Mouse (Mus musculus): Measurements from ENCODE around the gene Spata2l. TPM values are rescaled to one million over a fixed set of nuclear protein-coding genes. Genes with fewer than 3 reads are reported as not detected.
"Not testable (repeated sequence)": the region's sequence is repeated elsewhere in the genome, so short reads cannot be mapped to it uniquely, and the experiment has no call there.

Gene Spata2l
- total RNA-seq, 4 experiments from 2014 or later = 54.3 to 61.9 (median 60.4) TPM

DNA sequence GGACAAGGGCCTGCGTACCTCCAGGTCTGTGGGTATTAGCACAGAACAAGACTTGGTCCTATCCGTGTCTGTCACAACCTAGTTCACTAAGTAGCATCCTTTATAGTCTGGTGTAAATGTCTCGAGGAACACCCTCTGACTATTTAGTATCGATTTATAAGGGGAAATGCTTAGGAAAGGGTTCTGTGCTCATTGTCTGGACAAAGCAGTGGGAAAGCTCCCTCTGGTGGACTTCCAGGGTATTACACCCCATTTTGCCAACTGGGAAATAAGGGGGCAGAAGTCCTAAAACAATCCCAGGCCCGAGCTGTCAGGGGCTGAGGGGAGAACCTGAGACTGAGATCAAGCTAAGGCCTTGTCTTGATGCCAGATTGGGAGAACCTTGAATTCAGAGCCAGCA is 33.7 kb downstream of the Spata2l start:
- DNase-seq (ENCODE audit: low spot score in 2 of 2) = peak in 1 of 2 experiments; percentile 64

DNA sequence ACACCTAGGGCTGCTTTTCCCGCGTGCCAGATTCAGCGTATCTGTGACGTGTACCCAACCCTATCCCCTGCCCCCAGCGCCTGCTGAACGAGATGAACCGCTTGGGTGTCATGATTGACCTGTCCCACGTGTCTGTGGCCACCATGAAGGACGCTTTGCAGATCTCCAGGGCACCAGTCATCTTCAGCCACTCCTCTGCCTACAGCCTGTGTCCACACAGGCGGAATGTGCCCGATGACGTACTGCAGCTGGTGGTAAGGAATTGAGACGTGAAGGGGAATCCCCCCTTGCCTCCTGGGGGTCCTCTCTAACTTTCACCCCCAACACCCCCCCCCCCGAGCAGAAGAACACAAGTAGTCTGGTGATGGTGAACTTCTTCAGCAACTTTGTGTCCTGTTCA is 36.2 kb downstream of the Spata2l start:
- no peak for DNase-seq (ENCODE audit: low spot score in 2 of 2)

DNA sequence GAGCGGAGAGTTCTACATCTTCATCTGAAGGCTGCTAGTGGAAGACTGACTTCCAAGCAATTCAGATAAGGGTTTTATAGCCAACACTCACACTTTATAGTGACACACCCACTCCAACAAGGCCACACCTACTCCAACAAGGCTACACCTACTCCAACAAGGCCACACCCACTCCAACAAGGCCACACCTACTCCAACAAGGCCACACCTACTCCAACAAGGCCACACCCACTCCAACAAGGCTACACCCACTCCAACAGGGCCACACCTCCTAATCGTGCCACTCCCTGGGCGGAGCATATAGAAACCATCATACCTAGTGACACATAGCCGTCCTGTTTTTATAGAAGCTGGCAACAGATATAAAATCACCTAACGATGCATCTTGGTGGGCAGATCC is 39.0 kb downstream of the Spata2l start:
- DNase-seq (ENCODE audit: low spot score in 2 of 2) = not testable (repeated sequence)

DNA sequence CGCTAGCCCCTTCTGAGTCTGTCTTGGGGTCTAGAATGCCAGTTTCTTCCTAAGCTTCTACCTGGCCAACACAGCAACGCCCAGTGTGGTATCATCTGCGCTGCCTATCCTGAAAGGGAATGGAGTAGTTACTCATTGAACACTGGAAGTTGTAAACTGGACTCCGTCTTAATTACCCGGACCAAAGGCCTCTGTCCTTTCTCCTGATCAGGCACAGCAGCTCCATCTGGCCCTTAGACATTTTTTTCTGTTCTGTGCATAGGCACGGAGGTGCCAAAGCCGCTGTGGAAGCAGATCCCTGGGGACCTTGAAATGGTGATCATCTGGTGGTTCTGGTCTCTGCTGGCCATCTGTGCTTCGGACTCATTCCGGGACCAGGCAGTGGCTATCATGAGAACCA is 42.3 kb downstream of the Spata2l start:
- no peak for DNase-seq (ENCODE audit: low spot score in 2 of 2)

DNA sequence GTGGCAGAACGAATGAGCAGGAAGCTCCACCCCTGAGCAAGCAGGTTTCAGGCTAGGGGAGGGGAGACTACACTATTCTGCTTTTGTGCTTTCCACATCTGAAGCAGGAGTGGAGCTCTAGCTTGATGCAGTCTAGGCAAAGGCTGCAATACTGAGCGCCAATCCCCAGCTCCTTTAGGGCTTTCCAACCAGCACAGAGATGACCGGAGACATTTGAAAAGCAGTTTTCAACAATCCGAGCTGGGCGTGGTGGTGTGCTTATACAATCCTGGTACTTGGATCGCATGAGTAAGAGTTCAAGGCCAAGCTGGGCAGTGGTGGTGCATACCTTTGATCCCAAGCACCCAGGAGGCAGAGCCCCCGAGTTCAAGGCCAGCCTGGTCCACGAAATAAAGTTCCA is 44.1 kb downstream of the Spata2l start:
- DNase-seq (ENCODE audit: low spot score in 2 of 2) = no peak

DNA sequence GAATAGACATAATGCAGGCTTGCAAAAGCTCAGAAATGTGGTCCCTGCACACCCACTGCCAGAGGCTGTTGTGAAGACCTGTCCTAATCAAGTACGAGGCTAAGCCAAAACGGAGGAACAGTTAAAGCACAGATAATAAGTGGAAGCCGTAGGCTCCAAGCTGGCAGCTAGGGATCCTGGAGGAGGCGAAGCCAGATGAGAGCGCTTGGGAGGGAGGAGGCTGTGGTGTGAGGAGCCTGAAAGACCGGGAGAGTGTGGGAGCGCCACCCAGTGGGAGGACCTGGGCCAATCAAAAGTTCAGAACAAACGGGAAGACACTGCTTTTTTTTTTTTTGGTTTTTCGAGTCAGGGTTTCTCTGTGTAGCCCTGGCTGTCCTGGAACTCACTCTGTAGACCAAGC is 45.4 kb downstream of the Spata2l start:
- peak; percentile 62 for DNase-seq (ENCODE audit: low spot score in 2 of 2)

DNA sequence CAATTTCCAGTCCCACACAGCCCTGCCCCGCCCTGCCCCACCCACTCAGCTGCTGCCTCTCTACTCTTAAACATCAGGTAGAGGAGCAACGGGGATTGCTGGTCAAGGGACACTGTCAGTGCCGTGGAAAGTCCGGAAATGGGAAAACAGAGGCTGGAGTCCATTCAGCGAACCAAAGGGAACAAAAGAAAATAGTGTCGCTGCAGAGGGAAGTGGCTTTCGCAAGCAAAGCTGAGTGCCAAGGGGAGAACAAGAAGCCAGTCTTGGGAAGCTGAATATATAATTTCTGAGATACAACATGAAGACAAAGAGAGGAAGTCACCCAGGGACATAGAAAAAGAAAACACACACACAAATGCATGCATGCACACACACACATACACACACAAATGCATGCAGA is 47.2 kb downstream of the Spata2l start:
- DNase-seq (ENCODE audit: low spot score in 2 of 2) = no peak

DNA sequence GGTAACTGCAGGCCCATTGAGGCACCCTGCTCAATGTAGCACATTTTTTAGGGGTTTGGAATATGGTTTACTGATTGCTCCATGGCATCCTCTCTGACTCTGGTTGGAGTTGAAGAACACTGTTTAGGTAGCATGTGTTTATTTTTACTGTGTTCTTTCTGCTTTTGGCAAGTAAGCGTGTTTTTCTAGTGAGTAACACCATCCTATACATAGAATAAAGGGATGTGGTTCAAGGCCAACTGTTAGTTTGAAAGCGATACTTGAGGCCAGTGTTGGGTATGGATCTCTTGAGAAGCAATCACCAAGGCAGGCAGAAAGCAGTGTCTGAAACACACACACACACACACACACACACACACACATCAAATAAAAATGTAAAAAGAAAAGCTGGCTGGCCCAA is 48.0 kb downstream of the Spata2l start:
- DNase-seq (ENCODE audit: low spot score in 2 of 2) = no peak

DNA sequence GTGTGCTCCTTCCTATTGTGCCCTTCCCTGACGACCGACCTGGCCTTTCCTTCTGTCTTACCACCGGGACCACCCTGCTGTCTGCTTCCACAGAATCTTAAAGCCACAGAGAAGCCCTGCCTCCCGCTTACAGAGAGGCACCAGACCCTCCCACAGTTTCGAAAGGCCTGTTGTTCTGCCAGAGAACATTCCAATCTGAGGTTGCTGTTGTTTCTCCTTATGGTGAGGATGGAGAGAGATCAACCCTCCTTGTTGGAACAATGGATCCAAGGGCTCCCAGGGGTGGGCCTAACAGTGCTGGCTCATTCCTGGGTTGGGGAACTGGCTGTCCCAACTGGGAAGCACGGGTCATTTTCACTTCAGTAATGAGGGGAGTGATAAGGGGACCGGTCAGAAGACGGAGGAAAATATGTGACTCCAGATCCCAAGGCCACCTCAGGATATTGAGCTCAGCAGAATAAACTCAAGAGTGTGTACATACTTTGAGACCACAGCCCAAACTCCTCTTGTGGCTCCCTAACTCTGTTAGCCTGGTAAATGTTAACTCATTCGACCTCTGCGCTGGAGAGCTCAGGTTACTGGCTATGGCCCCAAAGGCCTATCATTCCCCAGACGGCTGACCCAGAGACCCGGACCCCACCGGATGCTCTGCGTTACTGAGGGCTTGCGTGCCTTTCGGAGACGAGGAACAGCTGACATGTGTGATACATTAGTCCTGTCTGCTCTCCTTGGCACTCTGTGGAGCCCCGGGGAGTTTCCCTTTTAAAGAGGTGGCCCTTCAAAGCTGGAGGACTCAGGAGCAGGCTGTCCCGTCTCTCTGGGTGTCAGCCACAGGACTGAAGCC is 50.2 kb downstream of the Spata2l start, which contains the start of gene Dpep1:
Dpep1 (plus strand) TSS at position 677 of the 844 bp plus-strand sequence.
- DNase-seq (ENCODE audit: low spot score in 2 of 2) = no peak

DNA sequence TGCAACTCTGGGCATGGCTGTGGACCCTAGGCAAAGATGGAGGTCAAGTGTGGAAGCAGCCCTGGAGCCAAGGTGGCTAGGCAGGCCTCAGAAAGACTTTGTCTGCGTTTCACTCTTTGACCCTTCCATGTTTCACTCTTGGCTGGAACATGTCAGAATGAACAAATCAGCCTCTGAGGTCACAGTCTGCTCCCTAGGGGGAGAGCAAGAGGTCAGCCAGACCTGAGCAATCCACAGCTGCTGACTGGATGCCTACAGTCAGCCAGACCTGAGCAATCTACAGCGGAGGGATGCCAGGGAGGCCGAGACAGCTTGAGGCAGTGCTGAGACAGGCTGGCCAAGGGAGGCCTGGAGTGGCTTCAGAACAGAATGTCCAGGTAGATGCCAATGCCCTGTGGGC is 54.6 kb downstream of the Spata2l start:
- DNase-seq (ENCODE audit: low spot score in 2 of 2) = no peak

Other genes with a start within 250 kb of the Spata2l start
- gene Ankrd11, start 194.0 kb downstream of the Spata2l start, total RNA-seq (2022) = 100 to 1,000 TPM; 146 to 152 (median 151) TPM
- gene Spg7, start 173.3 kb downstream of the Spata2l start, total RNA-seq (2022) = 10 to 100 TPM; 54.2 to 66.2 (median 63.3) TPM
- 100 to 1,000 TPM; 401 to 484 (median 442) TPM for gene Rpl13, start 133.9 kb downstream of the Spata2l start, total RNA-seq (2022)
- 10 to 100 TPM; 46.8 to 60.2 (median 57.2) TPM for gene Cpne7, start 118.9 kb downstream of the Spata2l start, total RNA-seq (2022)
- gene Sult5a1, start 77.9 kb downstream of the Spata2l start, total RNA-seq (2022) = under 1 TPM in 2 of 4 experiments, not detected in 2; 0.15 to 0.37 TPM
- under 1 TPM in 1 of 4 experiments, not detected in 3; 0.16 TPM for gene Dpep1, start 50.0 kb downstream of the Spata2l start, total RNA-seq (2022)
- gene Chmp1a, start 23.5 kb downstream of the Spata2l start, total RNA-seq (2022) = 100 to 1,000 TPM in 1 of 4 experiments, 10 to 100 TPM in 3; 86.9 to 101 (median 93.5) TPM
- gene Spata33, start 23.4 kb downstream of the Spata2l start, total RNA-seq (2022) = 1 to 10 TPM; 6.0 to 7.9 (median 6.2) TPM
- 100 to 1,000 TPM in 1 of 4 experiments, 10 to 100 TPM in 3; 87.5 to 104 (median 91.5) TPM for gene Cdk10, start 11.4 kb downstream of the Spata2l start, total RNA-seq (2022)
- 10 to 100 TPM; 20.0 to 25.7 (median 23.2) TPM for gene Zfp276, start 18.0 kb upstream of the Spata2l start, total RNA-seq (2022)
- 10 to 100 TPM; 53.3 to 72.7 (median 58.6) TPM for gene Vps9d1, start 18.1 kb upstream of the Spata2l start, total RNA-seq (2022)
- 1 to 10 TPM; 1.3 to 2.8 (median 2.2) TPM for gene Fanca, start 82.3 kb upstream of the Spata2l start, total RNA-seq (2022)
- gene Spire2, start 96.5 kb upstream of the Spata2l start, total RNA-seq (2022) = 10 to 100 TPM; 17.3 to 19.0 (median 18.1) TPM
- gene Tcf25, start 137.5 kb upstream of the Spata2l start, total RNA-seq (2022) = 100 to 1,000 TPM; 555 to 559 (median 558) TPM
- gene Mc1r, start 170.9 kb upstream of the Spata2l start, total RNA-seq (2022) = not detected
- 100 to 1,000 TPM; 381 to 406 (median 387) TPM for gene Tubb3, start 175.2 kb upstream of the Spata2l start, total RNA-seq (2022)
- gene Def8, start 187.3 kb upstream of the Spata2l start, total RNA-seq (2022) = 10 to 100 TPM; 54.1 to 61.0 (median 57.0) TPM
- 10 to 100 TPM; 25.2 to 33.7 (median 32.5) TPM for gene Afg3l1, start 241.7 kb upstream of the Spata2l start, total RNA-seq (2022)

Measured in left cerebral cortex, adult 8-10 months (tissue).